Mouse (Mus musculus) limb, embryonic 14.5 days (tissue): ENCODE measurements around the gene Gpr19. TPM values are rescaled to one million over a fixed set of nuclear protein-coding genes. Genes with fewer than 3 reads are reported as not detected.

Experiments
- ATAC-seq: fragments of 200-750 bp; cut with Nextera tagmentation; 2 replicates; pipeline ENCODE4 v1.8.0; 2017; ENCODE audit warnings: low read depth, moderate number of reproducible peaks, moderate TSS enrichment; ENCODE audit not compliant: low FRiP score
- DNase-seq: peaks from one replicate; pipeline ENCODE4 v3.0.0-alpha.2; 2015; ENCODE audit warnings: low spot score
- H3K27ac ChIP-seq: fragments of 300-500 bp; sonication (generic); replicated peaks from 2 replicates; pipeline ENCODE4 v1.5.1; 2014; ENCODE audit warnings: low read depth, mild to moderate bottlenecking, low read length, moderate library complexity, mixed read lengths
- H3K27me3 ChIP-seq: fragments of 300-500 bp; sonication (generic); 2 replicates; pipeline ENCODE4 v1.6.1; 2014; ENCODE audit warnings: low read length, mixed read lengths; ENCODE audit not compliant: control insufficient read depth, insufficient read depth
- H3K36me3 ChIP-seq: fragments of 300-500 bp; sonication (generic); 2 replicates; pipeline ENCODE4 v1.6.1; 2014; ENCODE audit warnings: mild to moderate bottlenecking, low read length, moderate library complexity, mixed read lengths; ENCODE audit not compliant: control insufficient read depth, insufficient read depth
- H3K4me1 ChIP-seq: fragments of 300-500 bp; sonication (generic); 2 replicates; pipeline ENCODE4 v1.6.1; 2014; ENCODE audit warnings: antibody characterized with exemption, low read length, mixed read lengths; ENCODE audit not compliant: control insufficient read depth, insufficient read depth
- H3K4me2 ChIP-seq: fragments of 300-500 bp; sonication (generic); replicated peaks from 2 replicates; pipeline ENCODE4 v1.6.1; 2014; ENCODE audit warnings: low read depth, mild to moderate bottlenecking, low read length, moderate library complexity; ENCODE audit not compliant: severe bottlenecking
- H3K4me3 ChIP-seq: fragments of 300-500 bp; sonication (generic); replicated peaks from 2 replicates; pipeline ENCODE4 v1.5.1; 2014; ENCODE audit warnings: low read length
- H3K9ac ChIP-seq: fragments of 300-500 bp; sonication (generic); 2 replicates; pipeline ENCODE4 v1.6.1; 2014; ENCODE audit warnings: mild to moderate bottlenecking, low read depth, low read length, moderate library complexity; ENCODE audit not compliant: severe bottlenecking
- H3K9me3 ChIP-seq: fragments of 300-500 bp; sonication (generic); 2 replicates; pipeline ENCODE4 v1.6.1; 2016; ENCODE audit warnings: low read length; ENCODE audit not compliant: control insufficient read depth
- POLR2A ChIP-seq: fragments of 200-500 bp; IDR thresholded peaks from 2 replicates; pipeline ENCODE4 v1.8.0; 2012; ENCODE audit warnings: inconsistent platforms, mild to moderate bottlenecking, moderate library complexity, borderline replicate concordance; ENCODE audit not compliant: insufficient read depth, insufficient read length; ENCODE audit errors: extremely low read depth
- WGBS: fragments of 180-500 bp; shearing (Covaris S2); extraction: QIAGEN DNeasy Blood & Tissue Kit; methylation state at CpG from one replicate; pipeline ENCODE4 v1.1.7; 2014; 5-methylcytosine and 5-hydroxymethylcytosine counted together
- polyA plus RNA-seq, 2 experiments: library from polyadenylated mRNA; depleted of rRNA in 1 of 2; stranded (reverse) in 1 of 2; unstranded in 1 of 2; fragments of >200 nt; fragmentation: Nextera tagmentation in 1 of 2; extraction: Ambion mirVana in 1 of 2; gene quantifications; 2 replicates each; pipeline versions ENCODE4 v1.2.1 to v1.2.3; 2012 to 2014

Gpr19 gene
- polyA plus RNA-seq, 2 experiments, result 7.9 to 8.9 TPM

- ATAC-seq (no peak), DNase-seq (no peak)
- Histone ChIP-seq H3K4me3 (no peak overlapping the region), H3K9ac (no peak overlapping the region), H3K27ac (no peak overlapping the region), H3K27me3 (no peaks in the 10 kb centered on the region), H3K4me1 (no peaks in the 10 kb centered on the region), H3K36me3 (no peaks in the 10 kb centered on the region), H3K9me3 (no peaks in the 10 kb centered on the region), H3K4me2 (no peak overlapping the region)
- 67% methylated on average over 10 of the region's 10 CpGs for WGBS
- no peak for TF ChIP-seq POLR2A
Observed at GRCm38 (mm10) chr6:134822844-134823243, 75.5 kb downstream of the Gpr19 start.

- Histone ChIP-seq H3K4me3 (no peak overlapping the region), H3K36me3 (no peaks in the 10 kb centered on the region), H3K9ac (no peak overlapping the region), H3K4me1 (peaks cover 5% of the 10 kb centered on the region; the same call in 1 of the 2 replicates), H3K4me2 (no peak overlapping the region), H3K9me3 (no peaks in the 10 kb centered on the region), H3K27ac (no peak overlapping the region), H3K27me3 (no peaks in the 10 kb centered on the region)
- no peak for TF ChIP-seq POLR2A
- ATAC-seq, result no peak
- 67% methylated on average over 6 of the region's 6 CpGs for WGBS
- DNase-seq, result no peak
Observed at GRCm38 (mm10) chr6:134820411-134820810, 78.0 kb downstream of the Gpr19 start.

GRCm38 (mm10) chr6:134819741-134820140 lies 78.6 kb downstream of the Gpr19 start:
- H3K4me3 ChIP-seq, result no peak overlapping the region
- peaks cover 5% of the 10 kb centered on the region; the same call in 1 of the 2 replicates for H3K4me1 ChIP-seq
- H3K36me3 ChIP-seq, result no peaks in the 10 kb centered on the region
- no peak overlapping the region for H3K27ac ChIP-seq
- no peaks in the 10 kb centered on the region for H3K27me3 ChIP-seq
- H3K9me3 ChIP-seq, result no peaks in the 10 kb centered on the region
- DNase-seq, result no peak
- WGBS, result 56% methylated on average over 5 of the region's 5 CpGs
- ATAC-seq, result no peak
- no peak overlapping the region for H3K4me2 ChIP-seq
- no peak overlapping the region for H3K9ac ChIP-seq
- no peak for TF ChIP-seq POLR2A

Other genes starting within 250 kb of the Gpr19 start
- gene Dusp16, start 106.0 kb downstream of the Gpr19 start, polyA plus RNA-seq (2012; rRNA removed), result 19.2 and 20.0 TPM in 2 replicates
- gene Dusp16, start 106.0 kb downstream of the Gpr19 start, polyA plus RNA-seq (2014; fragmentation: Nextera tagmentation; extraction: Ambion mirVana), result 24.6 and 26.2 TPM in 2 replicates
- 7.5 and 8.1 TPM in 2 replicates for gene Crebl2, start 68.4 kb downstream of the Gpr19 start, polyA plus RNA-seq (2012; rRNA removed)
- 2.1 and 3.0 TPM in 2 replicates for gene Crebl2, start 68.4 kb downstream of the Gpr19 start, polyA plus RNA-seq (2014; fragmentation: Nextera tagmentation; extraction: Ambion mirVana)
- gene Cdkn1b, start 21.8 kb upstream of the Gpr19 start, polyA plus RNA-seq (2012; rRNA removed), result 29.8 and 30.3 TPM in 2 replicates
- 18.3 and 18.8 TPM in 2 replicates for gene Cdkn1b, start 21.8 kb upstream of the Gpr19 start, polyA plus RNA-seq (2014; fragmentation: Nextera tagmentation; extraction: Ambion mirVana)
- 2.7 and 3.4 TPM in 2 replicates for gene Apold1, start 83.1 kb upstream of the Gpr19 start, polyA plus RNA-seq (2012; rRNA removed)
- gene Apold1, start 83.1 kb upstream of the Gpr19 start, polyA plus RNA-seq (2014; fragmentation: Nextera tagmentation; extraction: Ambion mirVana), result 4.8 and 4.9 TPM in 2 replicates
- gene Ddx47, start 113.0 kb upstream of the Gpr19 start, polyA plus RNA-seq (2012; rRNA removed), result 93.9 and 104 TPM in 2 replicates
- gene Ddx47, start 113.0 kb upstream of the Gpr19 start, polyA plus RNA-seq (2014; fragmentation: Nextera tagmentation; extraction: Ambion mirVana), result 97.6 and 107 TPM in 2 replicates
- gene Gprc5a, start 167.1 kb upstream of the Gpr19 start, polyA plus RNA-seq (2012; rRNA removed), result 2.7 and 2.8 TPM in 2 replicates
- 3.8 and 4.7 TPM in 2 replicates for gene Gprc5a, start 167.1 kb upstream of the Gpr19 start, polyA plus RNA-seq (2014; fragmentation: Nextera tagmentation; extraction: Ambion mirVana)
- 0.10 and 0.23 TPM in 2 replicates for gene Gprc5d, start 219.7 kb upstream of the Gpr19 start, polyA plus RNA-seq (2012; rRNA removed)
- 0.19 TPM in 1 of 2 replicates, not detected in the other for gene Gprc5d, start 219.7 kb upstream of the Gpr19 start, polyA plus RNA-seq (2014; fragmentation: Nextera tagmentation; extraction: Ambion mirVana)